Mouse (Mus musculus) neural tube, embryonic 12.5 days (tissue): ENCODE measurements around the gene Spib. TPM values are rescaled to one million over a fixed set of nuclear protein-coding genes. Genes with fewer than 3 reads are reported as not detected.

Experiments used
- ATAC-seq: fragments of 200-750 bp; cut with Nextera tagmentation; 2 replicates; pipeline ENCODE4 v1.8.0; 2017; ENCODE audit warnings: low read depth, mild to moderate bottlenecking, moderate TSS enrichment, moderate library complexity; ENCODE audit not compliant: low FRiP score
- H3K27ac ChIP-seq: fragments of 300-500 bp; sonication (generic); 2 replicates; pipeline ENCODE4 v1.5.1; 2016
- H3K27me3 ChIP-seq: fragments of 300-500 bp; sonication (generic); replicated peaks from 2 replicates; pipeline ENCODE4 v1.6.1; 2016; ENCODE audit warnings: mild to moderate bottlenecking
- H3K36me3 ChIP-seq: fragments of 300-500 bp; sonication (generic); 2 replicates; pipeline ENCODE4 v1.6.1; 2016; ENCODE audit warnings: mild to moderate bottlenecking
- H3K4me1 ChIP-seq: fragments of 300-500 bp; sonication (generic); 2 replicates; pipeline ENCODE4 v1.6.1; 2016
- H3K4me2 ChIP-seq: fragments of 300-500 bp; sonication (generic); replicated peaks from 2 replicates; pipeline ENCODE4 v1.6.1; 2016; ENCODE audit warnings: mild to moderate bottlenecking
- H3K4me3 ChIP-seq: fragments of 300-500 bp; sonication (generic); 2 replicates; pipeline ENCODE4 v1.5.1; 2016
- H3K9ac ChIP-seq: fragments of 300-500 bp; sonication (generic); 2 replicates; pipeline ENCODE4 v1.6.1; 2016; ENCODE audit warnings: mild to moderate bottlenecking
- H3K9me3 ChIP-seq: fragments of 300-500 bp; sonication (generic); 2 replicates; pipeline ENCODE4 v1.6.1; 2016; ENCODE audit warnings: mild to moderate bottlenecking
- WGBS: fragments of 180-500 bp; shearing (Covaris S2); methylation state at CpG from one replicate; pipeline ENCODE4 v1.1.7; 2016; 5-methylcytosine and 5-hydroxymethylcytosine counted together
- microRNA-seq: library from miRNA; unstranded; fragments of <30 nt; microRNA quantifications from one replicate; pipeline ENCODE4, GENCODE M21; 2017
- polyA plus RNA-seq: library from polyadenylated mRNA; unstranded; fragments of >200 nt; fragmentation: Nextera tagmentation; extraction: Ambion mirVana; gene quantifications from 2 replicates; pipeline ENCODE4 v1.2.1, GENCODE M21; 2016

Gene Spib
- polyA plus RNA-seq, 1 experiment from 2014 or later = not detected

DNA sequence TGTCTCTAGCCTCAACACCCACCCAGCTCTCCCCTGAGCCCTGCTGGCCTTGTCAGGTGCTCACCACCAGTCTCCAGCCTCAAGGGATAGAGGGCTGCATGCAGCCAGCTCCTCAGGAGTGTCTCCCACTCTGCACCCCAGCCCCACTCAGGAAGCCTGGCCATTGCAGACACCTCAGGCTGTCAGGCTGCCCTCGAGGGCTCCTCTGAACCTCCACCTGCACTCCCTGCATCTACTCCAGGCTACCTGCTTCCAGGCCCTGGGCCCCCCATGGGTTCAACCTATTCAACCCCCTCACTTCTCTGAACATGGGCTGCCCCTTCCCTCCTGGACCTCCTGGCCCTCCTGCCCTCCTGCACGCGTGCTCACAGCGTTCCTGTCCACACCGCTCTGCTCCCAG lies 40.5 kb downstream of the Spib start:
- no peak for ATAC-seq
- Histone ChIP-seq H3K36me3 (peaks cover 46% of the 10 kb centered on the region), H3K27me3 (no peaks in the 10 kb centered on the region), H3K9me3 (no peaks in the 10 kb centered on the region), H3K9ac (0 out of 2 replicates have a peak overlapping the region, but pooled peaks have one; percentile 10), H3K4me1 (peaks cover 17% of the 10 kb centered on the region), H3K27ac (no peak overlapping the region), H3K4me3 (no peak overlapping the region), H3K4me2 (no peak overlapping the region)
- WGBS = 94% methylated on average over 5 of the region's 5 CpGs

DNA sequence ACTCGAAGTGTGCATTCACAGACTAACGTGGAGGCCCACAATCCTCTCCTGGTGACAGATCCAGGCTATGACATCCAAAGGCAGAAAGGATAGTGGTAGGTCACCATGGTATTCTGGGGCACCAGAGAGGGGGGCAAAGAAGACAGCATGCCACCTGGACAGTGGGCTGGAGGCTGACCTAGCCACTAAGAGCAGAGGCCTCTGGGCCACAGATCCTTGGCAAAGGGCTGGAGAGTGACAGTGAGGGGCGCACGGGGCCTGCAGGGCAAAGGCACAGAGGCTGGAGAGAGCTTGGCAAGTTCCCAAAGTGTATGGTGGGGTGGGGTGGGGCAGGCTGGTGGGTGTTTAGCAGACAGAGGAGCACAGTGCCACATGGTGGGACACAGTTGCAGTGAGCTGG lies 41.6 kb downstream of the Spib start:
- no peak for ATAC-seq
- no peaks in the 10 kb centered on the region for H3K9me3 ChIP-seq
- 92% methylated on average over 4 of the region's 4 CpGs for WGBS

DNA sequence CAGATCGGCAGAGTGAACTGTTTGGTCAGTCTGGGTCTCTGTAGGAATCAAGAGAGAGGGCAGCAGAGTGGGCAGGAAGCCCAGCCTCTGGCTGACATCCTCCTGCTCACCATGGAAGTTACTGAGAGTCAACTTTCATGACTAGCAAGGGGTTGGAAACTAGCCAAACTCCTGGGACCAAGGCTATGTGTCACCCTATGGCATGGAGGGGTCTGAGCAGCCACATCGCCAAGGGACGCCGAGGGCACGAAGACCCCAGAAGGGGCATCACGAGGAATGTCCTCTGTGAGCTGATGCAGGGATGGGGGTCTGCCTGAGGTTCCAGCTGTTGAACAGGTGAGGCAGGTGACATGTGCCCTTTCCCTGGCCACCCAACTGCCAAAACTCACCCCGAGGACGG lies 43.3 kb downstream of the Spib start:
- H3K36me3 ChIP-seq = peaks cover 46% of the 10 kb centered on the region
- 93% methylated on average over 8 of the region's 8 CpGs for WGBS
- H3K9me3 ChIP-seq = no peaks in the 10 kb centered on the region
- ATAC-seq = no peak
- no peak overlapping the region for H3K4me2 ChIP-seq
- H3K4me3 ChIP-seq = no peak overlapping the region
- H3K27me3 ChIP-seq = no peaks in the 10 kb centered on the region
- no peak overlapping the region for H3K9ac ChIP-seq
- H3K4me1 ChIP-seq = peaks cover 3% of the 10 kb centered on the region; the same call in 1 of the 2 replicates
- H3K27ac ChIP-seq = no peak overlapping the region

More for the DNA sequence above, 41.6 kb downstream of the Spib start:
- no peak overlapping the region for H3K27ac ChIP-seq
- no peak overlapping the region for H3K4me3 ChIP-seq
- 0 out of 2 replicates have a peak overlapping the region, but pooled peaks have one; percentile 5 for H3K9ac ChIP-seq
- H3K27me3 ChIP-seq = no peaks in the 10 kb centered on the region
- no peak overlapping the region for H3K4me2 ChIP-seq
- H3K36me3 ChIP-seq = peaks cover 46% of the 10 kb centered on the region
- peaks cover 11% of the 10 kb centered on the region for H3K4me1 ChIP-seq

DNA sequence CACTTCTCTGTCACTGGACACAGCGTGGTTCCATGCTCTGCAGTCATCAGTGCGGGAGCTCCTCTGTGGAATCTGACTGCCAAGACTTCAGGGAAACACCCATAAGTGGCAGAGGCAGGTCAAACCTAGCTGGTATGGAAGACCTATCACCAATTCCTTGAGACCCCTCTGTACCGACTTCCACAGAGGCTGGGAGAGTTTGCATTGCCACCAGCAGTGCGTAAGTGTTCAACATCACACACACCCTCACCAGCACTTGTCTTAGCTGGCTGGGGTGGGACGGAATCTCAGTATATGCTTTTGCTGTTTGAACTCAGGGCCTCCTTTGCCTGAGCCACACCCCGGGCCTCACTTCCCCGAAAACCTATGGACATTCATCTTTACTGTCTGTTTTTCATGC lies 43.9 kb downstream of the Spib start:
- Histone ChIP-seq H3K4me1 (peaks cover 3% of the 10 kb centered on the region; the same call in 1 of the 2 replicates), H3K4me2 (no peak overlapping the region), H3K4me3 (no peak overlapping the region), H3K36me3 (peaks cover 40% of the 10 kb centered on the region), H3K27me3 (no peaks in the 10 kb centered on the region), H3K27ac (no peak overlapping the region), H3K9ac (no peak overlapping the region), H3K9me3 (no peaks in the 10 kb centered on the region)
- 91% methylated on average over 7 of the region's 7 CpGs for WGBS
- no peak for ATAC-seq

DNA sequence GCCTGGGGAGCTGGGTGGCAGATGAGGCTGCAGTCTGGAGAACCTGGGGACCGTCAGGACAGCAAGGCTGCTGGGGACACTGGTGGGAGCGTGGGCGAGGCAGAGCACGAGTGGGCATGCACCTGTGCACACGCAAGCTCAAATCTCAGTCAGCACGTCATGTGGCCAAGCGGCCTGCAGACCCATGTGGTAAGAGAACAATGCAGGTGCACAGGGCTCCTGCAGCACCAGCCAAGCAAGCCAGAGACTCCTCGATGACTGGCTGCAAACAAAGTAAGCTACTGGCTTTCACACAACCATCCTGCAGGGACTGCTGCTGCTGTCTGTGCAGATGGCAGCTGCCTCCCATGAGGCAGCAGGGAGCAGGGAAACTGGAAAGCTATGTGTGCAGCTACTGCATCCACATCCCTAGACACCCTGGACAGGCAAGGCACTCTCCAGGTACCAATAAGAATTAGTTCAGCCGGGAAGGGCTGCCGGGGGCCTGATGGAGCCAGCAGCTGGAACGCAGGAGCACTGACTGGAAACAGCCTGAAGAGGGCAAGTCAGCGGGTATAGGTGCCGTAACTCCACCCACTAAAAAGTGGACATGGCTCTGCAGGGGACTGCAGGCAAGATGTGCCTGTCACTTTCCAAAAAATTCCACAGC lies 44.8 kb downstream of the Spib start:
- H3K9me3 ChIP-seq = no peaks in the 10 kb centered on the region
- H3K27ac ChIP-seq = no peak overlapping the region
- H3K4me1 ChIP-seq = peaks cover 3% of the 10 kb centered on the region; the same call in 1 of the 2 replicates
- no peak overlapping the region for H3K4me2 ChIP-seq
- H3K9ac ChIP-seq = no peak overlapping the region
- peaks cover 31% of the 10 kb centered on the region for H3K36me3 ChIP-seq
- no peak overlapping the region for H3K4me3 ChIP-seq
- no peak for ATAC-seq
- WGBS = 68% methylated on average over 13 of the region's 13 CpGs
- peaks cover 7% of the 10 kb centered on the region for H3K27me3 ChIP-seq

DNA sequence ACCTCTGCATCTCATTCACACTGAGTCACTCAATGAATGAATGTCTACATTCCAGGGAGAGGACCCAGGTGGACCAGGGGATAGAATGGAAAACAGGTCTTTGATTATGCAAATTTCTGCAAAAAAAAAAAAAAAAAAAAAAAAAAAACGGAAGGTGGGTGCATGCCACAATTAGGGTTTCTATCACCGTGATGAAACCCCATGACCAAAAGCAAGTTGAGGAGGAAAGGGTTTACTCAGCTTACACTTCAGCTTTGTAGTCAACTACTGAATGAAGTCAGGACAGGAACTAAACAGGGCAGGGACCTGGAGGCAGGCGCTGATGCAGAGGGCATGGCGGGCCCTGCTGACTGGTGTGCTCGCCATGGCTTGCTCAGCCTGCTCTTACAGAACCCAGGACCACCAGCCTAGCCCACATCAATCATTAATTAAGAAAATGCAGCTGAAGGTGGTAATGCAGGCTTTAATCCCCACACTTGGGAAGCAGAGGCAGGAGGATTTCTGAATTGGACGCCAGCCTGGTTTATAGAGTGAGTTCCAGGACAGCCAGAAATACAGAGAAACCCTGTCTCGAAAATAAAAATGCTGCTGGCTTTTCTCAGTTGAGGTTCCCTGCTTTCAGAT lies 46.2 kb downstream of the Spib start:
- Histone ChIP-seq H3K4me2 (no peak overlapping the region), H3K4me3 (no peak overlapping the region), H3K4me1 (peaks cover 3% of the 10 kb centered on the region; the same call in 1 of the 2 replicates), H3K36me3 (peaks cover 18% of the 10 kb centered on the region), H3K27ac (no peak overlapping the region), H3K9me3 (no peaks in the 10 kb centered on the region), H3K9ac (no peak overlapping the region), H3K27me3 (peaks cover 17% of the 10 kb centered on the region)
- no peak; the same call in 1 of the 2 replicates for ATAC-seq
- 77% methylated on average over 7 of the region's 7 CpGs for WGBS

DNA sequence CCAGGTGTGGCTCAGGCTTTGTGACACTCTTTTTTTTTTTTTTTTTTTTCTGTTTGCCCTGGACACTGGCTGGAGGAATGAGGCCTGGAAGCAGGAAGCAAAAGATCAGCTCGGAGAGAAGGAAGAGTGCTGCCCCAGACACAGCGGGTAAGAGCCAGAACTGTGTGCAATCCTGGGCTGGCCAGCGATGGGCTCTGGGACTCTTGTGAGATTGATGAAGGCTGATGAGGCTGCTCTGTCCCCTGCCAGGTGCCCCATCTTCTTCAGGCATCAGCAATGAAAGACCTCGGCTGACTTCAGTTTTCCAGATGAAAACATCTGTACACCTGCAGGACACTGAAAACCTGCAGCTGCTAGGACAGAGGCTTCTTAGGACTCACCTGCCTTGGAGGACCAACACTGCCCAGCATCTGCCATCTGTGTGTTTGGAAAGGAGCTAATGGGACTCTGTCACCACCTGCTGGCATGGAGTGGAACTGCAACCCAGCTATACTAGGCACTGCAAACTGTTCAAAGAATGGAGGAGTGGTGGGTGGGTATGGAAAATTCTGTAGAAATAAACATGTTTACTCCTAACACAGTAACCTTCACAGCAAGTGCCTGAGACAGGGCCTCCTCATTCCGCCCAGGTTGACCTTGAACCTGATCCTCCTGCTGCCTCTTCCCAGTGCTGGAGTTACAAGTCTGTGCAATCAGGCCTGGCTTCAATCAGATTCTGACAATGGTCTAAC lies 46.9 kb downstream of the Spib start:
- Histone ChIP-seq H3K4me2 (no peak overlapping the region), H3K36me3 (peaks cover 11% of the 10 kb centered on the region), H3K9me3 (no peaks in the 10 kb centered on the region), H3K9ac (no peak overlapping the region), H3K27ac (no peak overlapping the region), H3K4me3 (no peak overlapping the region), H3K4me1 (peaks cover 3% of the 10 kb centered on the region; the same call in 1 of the 2 replicates), H3K27me3 (peaks cover 23% of the 10 kb centered on the region)
- 34% methylated on average over 5 of the region's 5 CpGs for WGBS
- ATAC-seq = peak; percentile 70

DNA sequence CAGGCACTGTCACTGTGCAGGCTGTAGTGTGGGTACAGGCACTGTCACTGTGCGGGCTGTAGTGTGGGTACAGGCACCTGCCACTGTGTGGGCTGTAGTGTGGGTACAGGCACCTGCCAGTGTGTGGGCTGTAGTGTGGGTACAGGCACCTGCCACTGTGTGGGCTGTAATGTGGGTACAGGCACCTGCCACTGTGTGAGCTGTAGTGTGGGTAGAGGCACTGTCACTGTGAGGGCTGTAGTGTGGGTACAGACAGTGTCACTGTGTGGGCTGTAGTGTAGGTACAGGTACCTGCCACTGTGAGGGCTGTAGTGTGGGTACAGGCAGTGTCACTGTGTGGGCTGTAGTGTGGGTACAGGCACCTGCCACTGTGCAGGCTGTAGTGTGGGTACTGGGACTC lies 47.8 kb downstream of the Spib start:
- Histone ChIP-seq H3K9me3 (no peaks in the 10 kb centered on the region), H3K36me3 (peaks cover 7% of the 10 kb centered on the region), H3K27ac (no peak overlapping the region), H3K27me3 (peaks cover 32% of the 10 kb centered on the region), H3K4me3 (no peak overlapping the region), H3K4me2 (no peak overlapping the region), H3K9ac (no peak overlapping the region), H3K4me1 (peaks cover 3% of the 10 kb centered on the region; the same call in 1 of the 2 replicates)
- WGBS = 96% methylated on average over 1 of the region's 1 CpGs
- ATAC-seq = no peak

DNA sequence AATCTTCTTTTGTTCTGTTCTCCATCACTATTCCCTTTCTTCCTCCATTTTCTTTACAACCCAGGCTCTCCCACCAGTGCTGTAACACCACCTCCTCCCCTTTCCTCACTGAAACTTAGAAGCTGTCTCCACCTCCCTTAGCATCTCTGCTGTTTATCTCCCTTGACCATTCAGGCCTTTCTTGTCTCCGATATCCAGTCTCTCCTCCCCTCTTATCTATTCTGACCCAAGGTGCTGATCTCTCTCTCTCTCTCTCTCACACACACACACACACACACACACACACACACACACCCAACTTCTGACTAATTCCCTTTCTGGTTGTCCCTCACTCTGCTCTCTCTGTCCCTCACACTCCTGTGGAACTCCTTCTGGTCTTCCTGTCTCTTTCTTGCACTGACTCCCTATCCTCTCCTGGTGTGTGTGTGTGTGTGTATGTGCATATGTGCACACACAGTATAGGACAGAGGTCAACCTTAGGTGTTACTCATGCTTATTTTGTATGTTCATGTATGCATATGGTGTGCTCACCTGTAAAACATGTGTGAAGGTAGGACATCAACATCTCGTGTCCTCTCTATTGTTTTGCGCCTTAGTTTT lies 48.9 kb downstream of the Spib start:
- Histone ChIP-seq H3K36me3 (no peaks in the 10 kb centered on the region; the same call in 1 of the 2 replicates), H3K4me3 (no peak overlapping the region), H3K4me2 (no peak overlapping the region), H3K4me1 (peaks cover 3% of the 10 kb centered on the region; the same call in 1 of the 2 replicates), H3K9me3 (no peaks in the 10 kb centered on the region), H3K27me3 (peaks cover 42% of the 10 kb centered on the region), H3K27ac (no peak overlapping the region), H3K9ac (no peak overlapping the region)
- WGBS = 76% methylated on average over 3 of the region's 3 CpGs
- ATAC-seq = no peak

Small RNA genes lying within 50 kb of the gene (microRNA-seq; reads per million reads assigned to microRNA genes)
- not detected for gene Mir7053

Other genes with a start within 250 kb of the Spib start
- 2.1 and 2.2 TPM in 2 replicates for gene Clec11a, start 225.2 kb downstream of the Spib start, polyA plus RNA-seq
- 12.6 and 14.4 TPM in 2 replicates for gene Shank1, start 221.8 kb downstream of the Spib start, polyA plus RNA-seq
- gene Syt3, start 148.0 kb downstream of the Spib start, polyA plus RNA-seq = 10.0 and 10.2 TPM in 2 replicates
- 1.0 and 1.1 TPM in 2 replicates for gene 1700008O03Rik, start 146.3 kb downstream of the Spib start, polyA plus RNA-seq
- 10.4 and 12.6 TPM in 2 replicates for gene Lrrc4b, start 103.1 kb downstream of the Spib start, polyA plus RNA-seq
- gene Aspdh, start 66.7 kb downstream of the Spib start, polyA plus RNA-seq = 1.3 and 3.8 TPM in 2 replicates
- gene Josd2, start 64.1 kb downstream of the Spib start, polyA plus RNA-seq = 61.5 and 61.7 TPM in 2 replicates
- gene Emc10, start 35.5 kb downstream of the Spib start, polyA plus RNA-seq = 135 and 136 TPM in 2 replicates
- gene Fam71e1, start 35.5 kb downstream of the Spib start, polyA plus RNA-seq = 26.3 and 28.1 TPM in 2 replicates
- 0.11 and 0.14 TPM in 2 replicates for gene Mybpc2, start 7.4 kb downstream of the Spib start, polyA plus RNA-seq
- gene Pold1, start 16.8 kb upstream of the Spib start, polyA plus RNA-seq = 65.2 and 66.4 TPM in 2 replicates
- gene Nr1h2, start 21.9 kb upstream of the Spib start, polyA plus RNA-seq = 69.5 and 71.2 TPM in 2 replicates
- gene Napsa, start 40.3 kb upstream of the Spib start, polyA plus RNA-seq = 0.74 and 1.5 TPM in 2 replicates
- gene Kcnc3, start 58.6 kb upstream of the Spib start, polyA plus RNA-seq = 2.6 and 3.7 TPM in 2 replicates
- 2.5 and 3.4 TPM in 2 replicates for gene Myh14, start 138.8 kb upstream of the Spib start, polyA plus RNA-seq
- not detected in 2 replicates for gene Izumo2, start 176.7 kb upstream of the Spib start, polyA plus RNA-seq
- 35.2 and 37.8 TPM in 2 replicates for gene Vrk3, start 216.3 kb upstream of the Spib start, polyA plus RNA-seq
- 1.5 and 2.0 TPM in 2 replicates for gene Zfp473, start 219.0 kb upstream of the Spib start, polyA plus RNA-seq